Mouse (Mus musculus): ENCODE results near the gene Gcn1l1.
"Not testable (repeated sequence)": the region's sequence is repeated elsewhere in the genome, so short reads cannot be mapped to it uniquely, and the experiment has no call there.

The Gcn1l1 gene

DNA sequence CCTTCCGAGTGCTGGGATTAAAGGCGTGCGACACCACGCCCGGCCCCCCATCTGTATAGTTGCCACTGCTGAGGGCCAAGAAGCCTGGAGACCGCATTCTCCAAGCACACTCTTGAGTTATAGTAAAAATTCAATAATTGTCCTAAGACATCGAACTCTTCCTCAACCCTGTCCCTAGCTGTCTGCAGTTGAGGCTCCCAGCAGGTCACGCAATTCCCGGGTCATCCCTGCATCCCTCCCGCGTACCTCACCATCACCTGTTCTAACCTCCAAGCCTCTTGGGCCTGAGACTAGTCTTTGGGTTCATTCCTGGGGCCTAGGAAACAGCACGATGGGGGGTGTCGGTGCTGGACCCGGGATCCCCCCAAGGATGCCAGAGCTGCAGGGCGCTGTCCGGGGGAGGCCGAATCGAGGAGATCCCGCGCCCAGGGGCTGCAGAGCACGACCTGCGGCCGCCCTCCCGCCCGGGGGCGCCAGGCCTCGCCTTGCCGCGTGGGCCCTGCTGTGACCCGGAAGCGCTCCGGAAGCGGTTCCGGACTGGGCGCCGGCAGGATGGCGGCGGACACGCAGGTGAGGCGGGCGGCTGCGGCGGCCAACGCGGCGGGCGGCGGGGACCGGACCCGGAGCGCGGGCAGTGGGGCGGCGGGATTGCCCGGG is at the start of gene Gcn1l1:
TSS of gene Gcn1l1 (plus strand) at position 518 of the 657 bp plus-strand sequence.
- DNase-seq (ENCODE audit: extremely low spot score, low spot score): peak; percentile 86

DNA sequence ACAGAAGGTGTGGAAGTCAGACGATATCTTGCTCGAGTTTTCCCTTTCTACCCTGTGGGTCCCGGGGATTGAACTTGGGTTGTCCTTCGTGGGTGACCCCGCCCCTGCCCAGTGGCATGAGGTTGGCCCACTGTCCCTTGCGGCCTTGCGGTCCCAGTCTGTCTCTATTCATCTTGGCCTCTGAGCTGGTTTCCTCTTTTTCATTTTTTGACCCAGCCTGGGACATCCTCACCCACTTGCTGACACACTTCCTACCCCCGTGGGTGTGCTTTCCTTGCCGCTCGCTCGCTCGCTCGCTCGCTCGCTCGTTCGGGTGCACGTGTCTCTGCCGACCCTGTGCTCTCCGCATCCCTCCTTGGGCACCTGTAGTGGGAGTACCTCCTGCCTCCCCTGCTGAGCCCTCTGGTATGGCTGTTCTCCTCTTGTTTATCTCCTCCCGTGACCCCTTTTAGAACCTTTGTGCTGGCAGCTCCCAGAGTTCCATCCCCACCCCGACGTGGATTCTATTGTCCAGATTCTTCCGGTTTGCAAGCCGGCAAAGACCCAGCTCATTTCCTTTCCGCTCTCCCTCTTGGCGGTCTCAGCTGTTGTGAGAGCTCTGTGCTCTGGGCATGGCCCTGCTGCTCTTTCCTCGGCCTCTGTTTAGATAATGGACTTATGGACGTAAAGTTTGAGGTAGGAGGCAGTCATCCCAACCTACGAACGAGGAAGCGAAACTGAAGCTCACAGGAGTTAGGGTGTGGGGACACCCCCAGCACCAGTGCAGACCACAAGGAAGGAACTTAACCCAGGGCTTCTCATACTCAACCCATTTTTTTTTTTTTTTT is 48.8 kb upstream of the Gcn1l1 start:
- DNase-seq (ENCODE audit: extremely low spot score, low spot score): no peak

DNA sequence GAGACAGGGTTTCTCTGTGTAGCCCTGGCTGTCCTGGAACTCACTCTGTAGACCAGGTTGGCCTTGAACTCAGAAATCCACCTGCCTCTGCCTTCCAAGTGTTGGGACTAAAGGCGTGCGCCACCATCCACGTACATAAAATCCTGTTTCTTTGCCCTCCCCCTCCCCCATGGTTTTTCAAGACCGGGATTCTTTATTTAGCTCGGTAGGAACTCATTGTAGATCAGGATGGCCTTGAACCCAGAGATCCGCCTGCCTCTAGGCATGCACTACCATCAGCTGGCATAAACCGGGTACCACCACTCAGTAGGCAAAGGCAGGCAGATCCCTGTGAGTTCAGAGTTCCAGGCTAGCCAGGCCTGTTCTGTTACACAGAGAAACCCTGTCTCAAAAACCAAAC is 48.1 kb upstream of the Gcn1l1 start:
- no peak for DNase-seq (ENCODE audit: extremely low spot score, low spot score)

DNA sequence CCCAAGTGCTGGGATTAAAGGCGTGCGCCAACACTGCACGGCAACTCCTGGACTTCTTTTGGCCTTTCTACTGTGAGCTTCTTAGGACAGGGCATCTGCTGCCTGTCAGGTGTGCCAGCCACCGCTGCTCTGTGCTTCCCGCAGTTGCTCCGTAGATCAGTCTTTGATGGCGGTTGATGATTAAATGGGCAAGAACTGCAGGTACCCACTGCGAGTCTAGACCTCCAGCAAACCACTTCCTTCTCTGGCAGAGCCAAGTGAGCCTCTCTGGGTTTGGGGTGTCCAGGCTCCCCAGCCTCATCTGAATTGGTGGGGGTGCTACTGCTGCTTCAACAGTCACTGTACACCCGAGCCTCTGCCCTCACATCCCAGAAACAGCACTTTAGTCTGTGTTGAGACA is 47.6 kb upstream of the Gcn1l1 start:
- DNase-seq (ENCODE audit: extremely low spot score, low spot score): no peak

DNA sequence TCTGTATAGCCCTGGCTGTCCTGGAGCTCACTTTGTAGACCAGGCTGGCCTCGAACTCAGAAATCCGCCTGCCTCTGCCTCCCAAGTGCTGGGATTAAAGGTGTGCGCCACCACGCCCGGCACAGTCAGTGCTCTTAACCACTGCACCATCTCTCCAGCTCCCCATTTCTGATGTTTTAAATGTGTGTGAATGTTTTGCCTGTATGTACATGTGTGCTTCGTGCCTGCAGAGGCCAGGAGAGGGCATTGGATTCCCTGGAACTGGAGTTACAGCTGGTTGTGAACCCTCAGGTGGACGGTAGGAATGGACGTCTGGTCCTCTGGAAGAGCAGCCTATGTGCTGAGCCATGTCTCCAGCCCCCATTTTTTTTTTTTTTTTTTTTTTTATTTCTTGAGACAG is 46.8 kb upstream of the Gcn1l1 start:
- DNase-seq (ENCODE audit: extremely low spot score, low spot score): not testable (repeated sequence)

DNA sequence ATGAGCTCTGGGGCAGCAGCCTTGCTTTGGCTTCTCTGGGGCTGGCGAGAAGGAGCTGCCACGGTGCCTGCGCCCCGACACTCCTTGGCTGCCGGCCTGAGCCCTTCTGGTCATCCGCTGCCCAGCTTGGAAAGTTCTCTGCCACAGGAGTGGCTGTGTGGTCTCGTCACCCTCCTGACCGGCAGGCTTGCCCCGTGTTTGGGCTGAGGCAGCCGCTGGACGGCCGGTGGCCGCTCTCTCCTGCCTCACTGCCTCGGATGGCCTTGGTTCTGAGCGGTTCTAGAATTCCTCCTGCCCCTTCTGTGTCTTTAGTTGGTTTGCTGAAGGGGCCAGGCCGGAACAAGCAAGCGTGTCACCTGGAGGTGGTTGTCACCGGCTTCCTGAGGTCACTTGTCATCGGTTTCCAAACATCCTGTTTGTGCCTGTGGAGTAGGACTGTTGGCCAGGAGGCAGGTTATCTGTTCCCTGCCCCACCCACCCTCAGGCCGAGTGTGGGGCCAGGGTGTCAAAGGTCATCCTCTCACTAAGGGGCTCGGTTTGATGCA is 44.7 kb upstream of the Gcn1l1 start:
- no peak for DNase-seq (ENCODE audit: extremely low spot score, low spot score)

DNA sequence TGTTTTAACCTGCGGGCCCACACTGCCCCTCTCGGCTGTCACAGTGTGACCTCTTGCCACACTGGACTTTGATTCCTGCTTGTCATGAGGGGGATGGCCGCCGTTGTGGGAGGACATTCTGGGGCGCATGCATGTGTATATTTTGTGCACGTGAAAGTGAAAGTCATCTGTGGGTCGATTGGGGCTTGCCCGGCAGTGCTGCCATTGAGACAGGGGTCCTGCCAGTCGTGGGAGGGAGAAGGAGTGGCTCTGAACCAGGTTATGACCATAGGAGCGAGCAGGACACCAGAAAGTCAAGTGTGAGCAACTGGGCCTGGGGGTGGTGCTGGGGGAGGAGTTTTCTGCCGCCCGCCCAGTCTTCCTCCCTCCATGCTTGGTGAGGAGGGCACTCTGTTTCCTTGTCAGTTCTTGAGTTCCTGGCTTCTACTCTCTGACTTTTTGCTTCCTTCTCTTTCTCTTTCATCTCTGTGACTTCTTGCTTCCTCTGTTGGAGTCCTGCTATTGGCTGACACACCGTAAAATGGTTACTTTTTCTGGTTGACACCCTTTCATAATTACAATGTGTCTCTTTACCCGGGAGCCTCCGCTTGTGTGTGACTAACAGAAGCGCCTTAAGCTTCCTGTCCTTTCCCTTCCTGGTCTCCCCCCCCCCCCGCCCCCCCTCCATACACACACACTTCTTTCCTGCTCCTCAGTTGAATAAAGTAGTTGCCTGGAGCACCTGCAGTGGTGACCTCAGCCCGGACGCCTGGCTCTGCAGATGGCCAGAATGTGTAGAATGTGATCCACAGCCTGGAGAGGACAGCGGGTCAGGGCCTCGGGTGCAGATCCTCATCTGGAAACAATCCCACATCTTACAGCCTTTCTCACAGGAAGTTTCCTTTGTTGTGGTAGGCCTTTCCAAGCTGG is 43.2 kb upstream of the Gcn1l1 start:
- no peak for DNase-seq (ENCODE audit: extremely low spot score, low spot score)

DNA sequence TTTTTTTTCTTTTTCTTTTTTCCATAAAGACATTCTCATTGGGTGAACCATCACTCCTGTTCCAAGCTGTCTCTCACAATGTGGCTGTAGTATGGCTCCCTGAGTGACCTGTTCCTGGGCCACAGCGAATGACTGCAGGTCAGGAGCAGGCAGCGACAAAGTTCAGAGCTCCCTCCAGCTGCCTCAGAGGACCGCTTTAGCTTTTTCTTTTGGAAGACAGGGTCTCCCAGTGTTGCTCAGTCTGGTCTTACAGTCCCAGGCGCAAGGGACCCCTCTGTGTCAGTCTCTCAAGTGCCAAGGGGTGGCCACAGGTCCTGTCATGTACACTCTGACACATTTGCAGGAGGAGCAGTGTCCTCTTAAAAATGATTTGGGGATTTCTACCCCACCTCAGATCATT is 42.5 kb upstream of the Gcn1l1 start:
- DNase-seq (ENCODE audit: extremely low spot score, low spot score): no peak

DNA sequence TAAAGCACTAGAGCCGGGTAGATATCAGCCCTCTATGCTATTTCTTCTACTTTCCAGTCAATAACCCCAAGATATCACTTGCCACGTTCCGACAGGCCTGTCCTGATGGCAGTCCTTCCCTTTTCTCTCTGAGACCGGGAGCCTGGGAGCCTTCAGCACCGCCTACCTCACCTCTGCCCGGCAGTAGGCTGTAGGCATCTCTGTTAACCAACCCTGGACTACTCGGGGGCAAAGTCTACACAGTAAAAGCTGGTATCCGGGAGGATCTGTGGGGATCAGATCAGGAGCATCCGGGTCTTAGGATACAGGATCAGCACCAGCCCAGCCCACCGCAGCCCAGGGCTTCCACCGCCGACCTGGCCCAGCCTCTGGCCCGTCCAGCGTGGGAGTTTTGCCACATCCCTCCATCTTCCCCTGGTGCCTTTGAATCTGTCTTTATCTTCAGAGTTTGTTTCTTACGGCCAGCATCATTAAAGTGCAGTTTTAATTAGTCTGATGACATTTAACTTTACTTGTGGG is 42.0 kb upstream of the Gcn1l1 start:
- no peak for DNase-seq (ENCODE audit: extremely low spot score, low spot score)

DNA sequence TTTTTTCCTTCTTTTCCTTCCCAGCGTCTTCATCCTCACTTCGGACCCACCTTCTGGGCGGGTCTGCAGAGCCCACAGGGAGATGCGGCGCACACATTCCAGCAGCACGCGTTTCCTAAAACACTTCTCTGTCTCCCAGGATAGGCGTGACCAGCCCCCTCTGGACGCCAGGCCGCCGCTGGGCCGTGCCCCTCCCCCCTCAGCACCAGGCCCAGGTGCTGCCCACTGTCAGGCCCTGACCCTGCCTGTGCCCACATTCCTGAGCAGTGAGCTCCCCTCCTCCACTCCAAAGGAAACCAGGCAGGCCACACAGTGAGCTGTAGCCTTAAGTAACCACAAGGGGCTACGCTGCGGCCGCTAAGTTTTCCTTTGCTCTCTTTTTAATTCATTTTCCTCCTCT is 41.1 kb upstream of the Gcn1l1 start:
- DNase-seq (ENCODE audit: extremely low spot score, low spot score): peak; percentile 62

DNA sequence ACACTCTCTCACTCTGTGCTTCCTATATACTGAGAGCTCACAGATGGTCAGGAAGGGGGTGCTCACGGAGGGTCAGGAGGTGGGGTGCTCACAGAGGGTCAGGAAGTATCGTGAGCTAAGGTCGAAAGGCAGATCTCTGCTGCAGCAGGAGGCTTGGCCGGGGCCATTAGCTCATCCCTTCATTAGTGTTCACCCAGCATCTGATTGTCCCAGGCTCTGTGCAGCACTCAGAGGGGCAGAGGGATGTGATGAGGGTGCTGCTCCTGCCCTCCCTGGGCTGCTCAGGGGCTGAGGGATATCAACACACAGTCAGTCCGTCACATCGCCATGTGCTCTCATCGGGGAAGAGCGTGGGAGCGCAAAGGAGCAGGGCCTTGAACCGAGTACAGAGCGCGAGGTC is 40.6 kb upstream of the Gcn1l1 start:
- no peak for DNase-seq (ENCODE audit: extremely low spot score, low spot score)

DNA sequence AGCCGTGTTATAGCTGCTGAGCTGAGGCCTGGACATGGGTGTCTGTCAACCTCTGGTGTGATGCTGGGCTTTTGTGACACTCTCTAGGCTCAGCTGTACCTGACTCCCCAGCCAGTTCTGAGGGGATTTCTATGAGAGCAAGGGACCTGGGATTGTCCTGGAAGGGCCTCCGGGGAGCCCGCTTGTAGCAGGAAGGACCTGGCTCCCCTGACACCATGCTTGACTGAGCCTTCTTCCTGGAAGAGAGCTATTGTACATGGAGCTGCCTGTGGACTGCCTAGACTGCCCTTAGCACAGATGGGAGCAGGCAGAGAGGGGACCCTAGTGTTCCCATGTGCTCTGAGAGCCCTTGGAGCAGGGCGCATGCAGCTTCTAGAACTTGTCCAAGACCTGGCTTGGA is 39.6 kb upstream of the Gcn1l1 start:
- no peak for DNase-seq (ENCODE audit: extremely low spot score, low spot score)

DNA sequence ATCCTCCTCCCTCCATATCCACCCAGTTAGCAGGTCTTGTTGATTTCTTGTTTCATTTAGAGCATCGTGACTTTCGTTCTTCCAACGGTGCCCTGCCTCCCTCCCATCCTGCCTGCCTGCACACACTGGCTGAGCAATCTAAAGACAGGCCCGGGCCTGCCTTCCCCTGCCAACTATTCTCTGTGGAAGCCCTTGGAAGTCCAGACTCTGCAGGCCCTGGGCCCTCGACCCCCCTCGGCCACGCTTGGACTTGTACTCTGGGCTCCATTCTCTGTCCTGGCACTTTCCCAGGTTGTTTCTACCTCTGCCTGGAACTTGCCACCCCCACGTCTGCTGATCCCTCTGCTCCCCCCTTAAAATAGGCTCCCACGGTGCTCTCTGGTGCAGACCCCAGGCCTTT is 39.1 kb upstream of the Gcn1l1 start:
- DNase-seq (ENCODE audit: extremely low spot score, low spot score): no peak

DNA sequence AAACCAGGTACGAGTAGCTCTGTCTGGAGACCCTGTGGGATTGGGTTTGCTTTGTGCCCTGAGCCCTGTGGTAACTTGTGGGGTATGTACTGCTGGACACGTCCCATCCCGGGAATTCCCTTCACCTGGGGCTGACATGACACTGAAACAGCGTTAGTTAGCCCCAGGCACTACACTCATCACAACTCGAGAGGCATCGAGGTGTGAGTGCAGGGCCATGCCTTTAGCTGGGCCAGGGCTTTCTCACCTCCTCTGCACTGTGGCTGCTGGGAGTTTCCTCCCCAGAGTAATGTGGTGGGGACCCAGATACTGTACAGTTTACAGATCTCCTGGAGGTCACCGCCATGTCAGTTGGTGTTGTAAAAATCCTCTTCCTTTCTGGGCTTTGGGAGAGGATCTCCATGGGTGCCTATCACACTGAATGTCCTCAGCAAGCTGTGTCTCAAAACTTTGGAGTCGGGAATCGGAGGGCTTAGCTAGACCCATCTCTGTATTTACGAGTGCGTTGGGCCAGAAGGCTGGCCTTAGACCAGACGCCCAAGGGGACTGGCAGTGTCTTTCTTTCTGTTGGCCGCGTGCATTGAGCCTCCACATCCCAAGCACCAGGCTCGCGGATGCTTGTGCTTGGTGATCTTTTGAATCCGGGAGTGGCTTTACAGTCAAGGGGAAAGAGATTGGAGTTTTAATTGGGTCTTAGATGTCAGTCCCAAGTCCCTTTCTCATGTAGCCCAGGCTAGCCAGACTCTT is 38.4 kb upstream of the Gcn1l1 start:
- no peak for DNase-seq (ENCODE audit: extremely low spot score, low spot score)

DNA sequence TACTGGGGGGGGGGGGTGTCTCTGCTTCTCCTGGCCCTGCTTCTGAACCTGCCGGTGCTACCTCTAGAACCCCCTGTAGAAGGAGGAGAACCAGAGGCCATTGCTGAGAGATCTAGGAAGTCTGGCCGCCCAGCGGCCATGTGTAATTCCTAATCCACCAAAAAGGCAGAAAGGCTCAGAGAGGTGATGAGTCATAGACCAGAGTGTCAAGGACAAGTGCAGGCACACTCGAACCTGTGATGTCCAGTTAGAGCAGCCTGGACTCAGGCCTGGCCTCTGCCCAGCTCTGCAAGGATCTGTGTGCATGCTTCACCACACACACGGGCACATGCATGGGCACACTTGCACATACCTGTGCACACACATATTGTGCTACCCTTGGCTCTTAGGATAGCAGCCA is 36.9 kb upstream of the Gcn1l1 start:
- DNase-seq (ENCODE audit: extremely low spot score, low spot score): no peak

DNA sequence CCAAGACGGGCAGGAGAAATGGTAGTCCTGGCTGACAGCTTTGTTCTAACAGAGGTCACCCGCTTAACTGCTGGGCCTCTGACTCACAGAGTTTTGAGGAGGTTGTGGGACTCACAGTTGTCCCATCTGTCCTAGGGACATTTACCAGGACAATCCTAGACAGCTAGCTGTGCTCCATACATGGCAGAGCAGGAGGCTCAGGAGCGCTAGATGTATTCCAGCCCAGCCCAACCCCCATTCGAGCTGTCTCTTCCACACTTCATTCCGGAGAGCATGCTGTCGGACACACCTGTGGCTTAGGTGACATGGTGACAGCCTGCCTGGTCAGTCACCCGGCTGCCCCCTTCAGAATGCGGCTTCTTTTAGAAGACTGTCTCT is 35.7 kb upstream of the Gcn1l1 start:
- no peak for DNase-seq (ENCODE audit: extremely low spot score, low spot score)

DNA sequence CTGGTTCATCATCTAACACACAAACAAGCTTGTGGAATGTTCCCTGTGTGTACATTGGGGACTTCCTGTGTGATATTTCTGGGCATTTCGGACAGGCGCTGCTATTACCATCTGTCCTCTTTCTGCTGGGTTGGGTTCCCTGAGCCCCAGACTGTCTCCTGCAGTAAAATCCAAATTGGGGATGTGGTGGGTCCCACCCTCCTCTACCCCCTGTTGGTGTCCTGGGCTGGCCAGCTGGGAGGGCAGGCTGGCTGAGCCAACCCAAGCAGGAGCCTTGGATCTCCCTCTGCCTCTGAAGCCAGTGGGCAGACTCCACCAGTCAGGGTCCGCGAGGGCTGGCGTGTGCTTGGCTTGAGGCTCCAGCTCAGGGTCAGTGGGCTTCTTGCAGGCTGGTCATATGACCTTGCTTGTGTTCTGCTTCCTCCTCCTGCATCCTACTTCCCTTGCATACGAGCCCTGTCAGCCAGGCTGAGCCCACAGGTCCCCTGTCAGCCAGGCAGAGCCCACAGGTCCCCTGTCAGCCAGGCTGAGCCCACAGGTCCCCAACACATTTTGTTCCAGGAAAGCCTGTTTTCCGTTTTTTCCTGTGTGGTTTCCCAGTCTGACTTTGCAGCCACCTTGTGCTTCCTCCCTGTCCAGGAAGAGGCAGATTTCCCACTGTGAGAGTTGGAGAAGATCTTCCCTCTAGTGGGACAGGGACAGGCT is 35.2 kb upstream of the Gcn1l1 start:
- DNase-seq (ENCODE audit: extremely low spot score, low spot score): no peak

DNA sequence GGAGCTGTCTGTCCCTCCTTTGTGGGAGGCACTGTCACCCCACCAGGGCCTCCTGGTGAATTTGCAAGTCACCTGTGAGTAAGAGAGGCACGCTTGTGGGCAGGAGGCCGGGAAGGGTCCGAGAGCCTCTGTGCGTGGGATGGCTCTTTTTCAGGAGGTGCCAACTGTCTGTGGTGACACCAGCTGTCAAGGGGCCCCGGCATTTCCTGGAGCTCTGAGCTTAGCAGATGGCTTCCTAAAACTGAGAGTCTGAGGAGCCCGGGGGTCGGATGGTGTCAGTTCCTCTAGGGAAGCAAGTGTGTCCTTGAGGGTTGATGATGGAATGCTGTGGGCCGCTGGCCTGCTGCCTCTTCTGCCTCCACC is 34.6 kb upstream of the Gcn1l1 start:
- DNase-seq (ENCODE audit: extremely low spot score, low spot score): no peak

DNA sequence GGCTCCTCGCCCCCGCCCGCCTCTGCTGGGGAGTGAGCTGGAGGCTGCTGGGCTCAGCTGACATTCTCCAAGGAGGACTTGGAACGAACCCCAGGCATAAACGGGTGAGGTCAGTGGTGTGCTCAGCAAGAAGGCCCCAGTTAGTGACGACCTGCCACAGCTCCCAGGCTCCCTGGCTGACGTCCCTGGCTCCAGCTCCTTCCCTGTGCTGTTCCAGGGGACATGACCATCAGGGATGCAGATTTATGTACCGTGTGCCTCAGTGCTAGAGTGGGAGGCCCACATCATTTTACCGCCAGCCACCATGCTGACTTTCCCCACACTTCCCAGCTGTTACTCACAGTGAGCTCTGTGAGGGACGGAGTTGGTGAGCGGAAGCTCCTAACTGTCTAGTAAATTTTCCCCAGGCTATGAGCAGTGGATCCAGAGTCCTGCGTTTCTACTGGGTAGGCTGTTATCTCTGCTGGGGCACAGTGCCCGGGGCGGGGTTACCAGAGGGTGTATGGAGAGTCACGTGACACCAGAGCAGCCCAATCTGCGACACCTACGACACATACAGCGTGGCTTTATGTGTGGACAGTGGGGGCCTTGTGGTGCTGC is 33.3 kb upstream of the Gcn1l1 start:
- no peak for DNase-seq (ENCODE audit: extremely low spot score, low spot score)

DNA sequence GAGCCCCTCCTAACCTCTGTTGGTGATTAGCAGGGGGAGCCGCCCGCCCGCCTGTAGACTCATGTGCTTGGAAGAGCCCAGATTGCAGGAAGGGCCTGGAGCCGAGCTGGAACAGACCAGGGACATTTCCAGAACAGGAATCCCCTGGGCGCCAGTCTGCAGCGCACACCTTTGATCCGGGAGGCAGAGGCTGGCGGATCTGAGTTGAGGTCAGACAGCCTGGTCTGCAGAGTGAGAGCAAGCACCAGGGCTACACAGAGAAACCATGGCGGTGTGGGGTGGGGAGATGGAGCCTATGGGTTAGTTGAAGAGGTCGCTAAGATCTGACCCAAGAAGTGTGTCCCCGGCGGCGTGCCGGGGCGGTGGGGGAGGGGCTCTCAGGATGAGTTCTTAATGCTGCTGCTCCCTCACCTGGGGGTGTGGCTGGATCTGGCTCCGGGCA is 30.7 kb upstream of the Gcn1l1 start:
- no peak for DNase-seq (ENCODE audit: extremely low spot score, low spot score)

All from neural tube, embryonic 10.5 days (tissue).